Mouse (Mus musculus) liver, embryonic 15.5 days (tissue): Measurements from ENCODE around the gene Dph1. TPM values are rescaled to one million over a fixed set of nuclear protein-coding genes. Genes with fewer than 3 reads are reported as not detected.

Experiments used
- ATAC-seq: fragments of 200-750 bp; cut with Nextera tagmentation; 2 replicates; pipeline ENCODE4 v1.8.0; 2017; ENCODE audit warnings: moderate number of reproducible peaks, mild to moderate bottlenecking, moderate library complexity; ENCODE audit not compliant: insufficient read depth
- H3K27ac ChIP-seq: fragments of 300-500 bp; sonication (generic); replicated peaks from 2 replicates; pipeline ENCODE4 v1.5.1; 2015; ENCODE audit warnings: mild to moderate bottlenecking, inconsistent platforms
- H3K27me3 ChIP-seq: fragments of 300-500 bp; sonication (generic); 2 replicates; pipeline ENCODE4 v1.6.1; 2015; ENCODE audit warnings: mild to moderate bottlenecking, inconsistent platforms
- H3K36me3 ChIP-seq: fragments of 300-500 bp; sonication (generic); replicated peaks from 2 replicates; pipeline ENCODE4 v1.6.1; 2015; ENCODE audit warnings: moderate library complexity, mild to moderate bottlenecking, inconsistent platforms
- H3K4me1 ChIP-seq: fragments of 300-500 bp; sonication (generic); replicated peaks from 2 replicates; pipeline ENCODE4 v1.6.1; 2015; ENCODE audit warnings: inconsistent platforms
- H3K4me2 ChIP-seq: fragments of 300-500 bp; sonication (generic); 2 replicates; pipeline ENCODE4 v1.6.1; 2015; ENCODE audit warnings: moderate library complexity, mild to moderate bottlenecking, inconsistent platforms
- H3K4me3 ChIP-seq: fragments of 300-500 bp; sonication (generic); replicated peaks from 2 replicates; pipeline ENCODE4 v1.5.1; 2015; ENCODE audit warnings: mild to moderate bottlenecking, inconsistent platforms
- H3K9ac ChIP-seq: fragments of 300-500 bp; sonication (generic); 2 replicates; pipeline ENCODE4 v1.6.1; 2015; ENCODE audit warnings: moderate library complexity, mild to moderate bottlenecking, inconsistent platforms
- H3K9me3 ChIP-seq: fragments of 300-500 bp; sonication (generic); replicated peaks from 2 replicates; pipeline ENCODE4 v1.6.1; 2016; ENCODE audit warnings: inconsistent platforms
- WGBS: fragments of 180-500 bp; shearing (Covaris S2); methylation state at CpG from one replicate; pipeline ENCODE4 v1.1.7; 2015; ENCODE audit warnings: mixed read lengths; ENCODE audit not compliant: insufficient replicate concordance; 5-methylcytosine and 5-hydroxymethylcytosine counted together
- polyA plus RNA-seq: library from polyadenylated mRNA; unstranded; fragments of >200 nt; fragmentation: Nextera tagmentation; extraction: Ambion mirVana; gene quantifications from 2 replicates; pipeline ENCODE4 v1.2.1, GENCODE M21; 2015

Dph1 gene
- polyA plus RNA-seq, 1 experiment from 2014 or later: 10.9 TPM

GRCm38 (mm10) chr11:75203926-75204325 lies 12.9 kb upstream of the Dph1 start:
- ATAC-seq: no peak

GRCm38 (mm10) chr11:75201721-75202120 lies 10.7 kb upstream of the Dph1 start:
- Histone ChIP-seq H3K9ac (no peak overlapping the region), H3K36me3 (no peaks in the 10 kb centered on the region), H3K4me2 (no peak overlapping the region), H3K27me3 (peaks cover 54% of the 10 kb centered on the region), H3K27ac (no peak overlapping the region), H3K4me3 (no peak overlapping the region), H3K9me3 (no peaks in the 10 kb centered on the region), H3K4me1 (peaks cover 28% of the 10 kb centered on the region)
- no peak for ATAC-seq
- 52% methylated on average over 8 of the region's 8 CpGs for WGBS

More at GRCm38 (mm10) chr11:75203926-75204325, 12.9 kb upstream of the Dph1 start:
- peaks cover 30% of the 10 kb centered on the region for H3K4me1 ChIP-seq
- H3K9me3 ChIP-seq: no peaks in the 10 kb centered on the region
- H3K36me3 ChIP-seq: no peaks in the 10 kb centered on the region
- no peak overlapping the region for H3K4me2 ChIP-seq
- WGBS: 77% methylated on average over 4 of the region's 4 CpGs
- no peak overlapping the region for H3K27ac ChIP-seq
- no peak overlapping the region for H3K9ac ChIP-seq
- H3K27me3 ChIP-seq: peaks cover 33% of the 10 kb centered on the region
- no peak overlapping the region for H3K4me3 ChIP-seq

- H3K9me3 ChIP-seq: no peaks in the 10 kb centered on the region
- peaks cover 28% of the 10 kb centered on the region for H3K4me1 ChIP-seq
- no peak for ATAC-seq
- WGBS: 79% methylated on average over 12 of the region's 12 CpGs
- H3K27me3 ChIP-seq: peaks cover 62% of the 10 kb centered on the region
- no peak overlapping the region for H3K4me2 ChIP-seq
- H3K36me3 ChIP-seq: no peaks in the 10 kb centered on the region
- no peak overlapping the region for H3K4me3 ChIP-seq
- H3K9ac ChIP-seq: no peak overlapping the region
- H3K27ac ChIP-seq: no peak overlapping the region
These were observed 9.9 kb upstream of the Dph1 start for GRCm38 (mm10) chr11:75200935-75201334.

- Histone ChIP-seq H3K4me2 (no peak overlapping the region), H3K9me3 (no peaks in the 10 kb centered on the region), H3K27me3 (peaks cover 72% of the 10 kb centered on the region), H3K4me1 (peaks cover 31% of the 10 kb centered on the region), H3K4me3 (no peak overlapping the region), H3K27ac (no peak overlapping the region), H3K9ac (no peak overlapping the region), H3K36me3 (no peaks in the 10 kb centered on the region)
- no peak for ATAC-seq
- 61% methylated on average over 5 of the region's 5 CpGs for WGBS
These were observed 8.9 kb upstream of the Dph1 start for GRCm38 (mm10) chr11:75199951-75200350.

- H3K4me1 ChIP-seq: peaks cover 31% of the 10 kb centered on the region
- 56% methylated on average over 4 of the region's 4 CpGs for WGBS
These were observed 7.8 kb upstream of the Dph1 start for GRCm38 (mm10) chr11:75198792-75199191.

GRCm38 (mm10) chr11:75197956-75198355 lies 6.9 kb upstream of the Dph1 start:
- H3K4me1 ChIP-seq: peaks cover 40% of the 10 kb centered on the region
- H3K36me3 ChIP-seq: no peaks in the 10 kb centered on the region
- H3K27ac ChIP-seq: no peak overlapping the region
- 29% methylated on average over 7 of the region's 7 CpGs for WGBS
- H3K27me3 ChIP-seq: peaks cover 87% of the 10 kb centered on the region
- no peak overlapping the region for H3K4me2 ChIP-seq
- no peak overlapping the region for H3K4me3 ChIP-seq
- no peak for ATAC-seq
- no peaks in the 10 kb centered on the region for H3K9me3 ChIP-seq
- H3K9ac ChIP-seq: no peak overlapping the region

More at GRCm38 (mm10) chr11:75198792-75199191, 7.8 kb upstream of the Dph1 start:
- H3K4me2 ChIP-seq: no peak overlapping the region
- H3K36me3 ChIP-seq: no peaks in the 10 kb centered on the region
- H3K9me3 ChIP-seq: no peaks in the 10 kb centered on the region
- ATAC-seq: no peak
- H3K4me3 ChIP-seq: no peak overlapping the region
- H3K27ac ChIP-seq: no peak overlapping the region
- H3K27me3 ChIP-seq: peaks cover 79% of the 10 kb centered on the region
- H3K9ac ChIP-seq: no peak overlapping the region

- Histone ChIP-seq H3K9me3 (no peaks in the 10 kb centered on the region), H3K4me2 (no peak overlapping the region), H3K27ac (no peak overlapping the region), H3K4me3 (no peak overlapping the region), H3K27me3 (peaks cover 97% of the 10 kb centered on the region), H3K36me3 (no peaks in the 10 kb centered on the region), H3K9ac (no peak overlapping the region), H3K4me1 (peaks cover 42% of the 10 kb centered on the region)
- no peak for ATAC-seq
- 48% methylated on average over 6 of the region's 6 CpGs for WGBS
These were observed 5.1 kb upstream of the Dph1 start for GRCm38 (mm10) chr11:75196131-75196530.

- H3K4me2 ChIP-seq: peak overlapping the region; percentile 78
- H3K9ac ChIP-seq: no peak overlapping the region
- 2% methylated on average over 39 of the region's 39 CpGs for WGBS
- 0 out of 2 replicates have a peak, but pooled peaks have one; percentile 2 for ATAC-seq
- no peak overlapping the region for H3K27ac ChIP-seq
- H3K4me3 ChIP-seq: peak overlapping the region; percentile 57
- no peaks in the 10 kb centered on the region for H3K9me3 ChIP-seq
- peaks cover 92% of the 10 kb centered on the region for H3K27me3 ChIP-seq
- H3K4me1 ChIP-seq: peaks cover 49% of the 10 kb centered on the region
- no peaks in the 10 kb centered on the region for H3K36me3 ChIP-seq
These were observed 3.9 kb upstream of the Dph1 start for GRCm38 (mm10) chr11:75194850-75195461.

- no peaks in the 10 kb centered on the region for H3K9me3 ChIP-seq
- 1% methylated on average over 52 of the region's 52 CpGs for whole genome bisulfite sequencing
- peaks cover 56% of the 10 kb centered on the region for H3K4me1 ChIP-seq
- peak overlapping the region; percentile 78 for H3K4me2 ChIP-seq
- ATAC-seq: no peak
- no peak overlapping the region for H3K27ac ChIP-seq
- H3K27me3 ChIP-seq: peaks cover 86% of the 10 kb centered on the region
- H3K9ac ChIP-seq: no peak overlapping the region
- peak overlapping the region; percentile 57 for H3K4me3 ChIP-seq
- no peaks in the 10 kb centered on the region for H3K36me3 ChIP-seq
These were observed 3.2 kb upstream of the Dph1 start for GRCm38 (mm10) chr11:75194121-75194849.

GRCm38 (mm10) chr11:75193256-75194071 lies 2.4 kb upstream of the Dph1 start, which contains the start of gene Rtn4rl1:
TSS of gene Rtn4rl1 (plus strand) at chr11:75193783.
- ATAC-seq: no peak
- WGBS: 1% methylated on average over 82 of the region's 84 CpGs

More at GRCm38 (mm10) chr11:75193256-75194071, 2.4 kb upstream of the Dph1 start, which contains the start of gene Rtn4rl1:
- Histone ChIP-seq H3K27ac (no peak within 1 kb of the TSS), H3K36me3 (no peaks in the 10 kb centered on the region), H3K9me3 (no peaks in the 10 kb centered on the region), H3K9ac (no peak within 1 kb of the TSS), H3K27me3 (peaks cover 79% of the 10 kb centered on the region), H3K4me2 (peak within 1 kb of the TSS; percentile 78), H3K4me3 (peak within 1 kb of the TSS; percentile 57), H3K4me1 (peaks cover 62% of the 10 kb centered on the region)
